Mouse (Mus musculus): ENCODE measurements around the gene Foxs1. TPM values are rescaled to one million over a fixed set of nuclear protein-coding genes. Genes with fewer than 3 reads are reported as not detected.

Gene Foxs1
- polyA plus RNA-seq (2015; fragmentation: Nextera tagmentation; extraction: Ambion mirVana) = 36.9 and 38.5 TPM in 2 replicates

DNA sequence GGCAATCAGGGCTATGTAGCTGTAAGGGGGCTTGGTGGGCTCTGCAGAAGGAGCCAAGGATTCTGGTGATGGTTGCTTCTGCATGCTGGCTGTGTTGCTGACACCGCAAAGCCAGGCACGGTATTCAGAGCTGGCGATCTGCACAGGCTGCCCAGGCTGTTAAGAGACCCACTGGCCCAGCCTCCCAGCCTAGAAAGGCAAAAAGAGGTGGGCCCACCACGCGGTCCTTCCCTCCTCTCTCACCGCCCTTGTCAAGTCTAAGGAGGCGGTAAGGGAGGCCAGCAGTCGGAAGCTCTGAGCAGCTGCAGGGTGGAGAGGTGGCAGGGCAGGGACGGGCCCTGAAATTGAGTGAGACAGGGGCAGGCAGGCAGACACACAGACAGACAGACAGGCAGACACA is at the start of gene Foxs1:
Foxs1 (minus strand) TSS at position 161 of the 400 bp plus-strand sequence.

DNA sequence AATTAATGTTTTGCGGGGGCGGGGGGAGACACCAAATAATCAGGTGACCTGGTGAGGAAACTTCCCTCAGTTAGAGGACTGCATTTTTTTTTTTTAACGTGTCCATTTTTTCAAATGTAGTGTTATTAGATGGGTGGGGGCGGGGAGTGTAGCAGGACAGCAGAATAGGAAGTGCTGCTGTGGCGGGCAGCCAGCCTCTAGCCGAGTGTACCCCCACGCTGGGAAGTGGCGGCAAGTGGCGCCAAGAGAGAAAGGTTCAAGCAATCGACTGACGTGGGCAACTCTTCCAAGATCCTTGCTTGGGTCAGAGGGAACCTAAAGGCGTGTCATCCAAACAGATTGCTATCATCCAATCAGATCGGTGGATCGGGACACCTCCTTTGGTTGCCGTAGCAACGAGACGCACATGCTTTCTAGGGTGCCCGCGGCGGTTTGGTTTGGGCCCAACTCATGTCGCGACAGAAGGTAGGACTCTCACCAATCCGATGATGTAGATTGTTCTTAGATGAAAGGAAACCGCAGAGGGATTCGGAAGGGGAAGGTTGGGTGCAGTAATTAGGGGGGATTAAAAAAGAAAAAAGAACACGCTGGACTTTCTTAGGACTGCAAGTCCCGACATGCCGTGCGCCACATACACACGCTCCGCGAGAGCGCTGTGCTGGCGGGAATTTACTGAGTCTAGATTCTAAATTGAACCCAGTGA is 29.2 kb upstream of the Foxs1 start, which contains the start of gene Ttll9:
Ttll9 (plus strand) TSS at position 395 of the 703 bp plus-strand sequence.

DNA sequence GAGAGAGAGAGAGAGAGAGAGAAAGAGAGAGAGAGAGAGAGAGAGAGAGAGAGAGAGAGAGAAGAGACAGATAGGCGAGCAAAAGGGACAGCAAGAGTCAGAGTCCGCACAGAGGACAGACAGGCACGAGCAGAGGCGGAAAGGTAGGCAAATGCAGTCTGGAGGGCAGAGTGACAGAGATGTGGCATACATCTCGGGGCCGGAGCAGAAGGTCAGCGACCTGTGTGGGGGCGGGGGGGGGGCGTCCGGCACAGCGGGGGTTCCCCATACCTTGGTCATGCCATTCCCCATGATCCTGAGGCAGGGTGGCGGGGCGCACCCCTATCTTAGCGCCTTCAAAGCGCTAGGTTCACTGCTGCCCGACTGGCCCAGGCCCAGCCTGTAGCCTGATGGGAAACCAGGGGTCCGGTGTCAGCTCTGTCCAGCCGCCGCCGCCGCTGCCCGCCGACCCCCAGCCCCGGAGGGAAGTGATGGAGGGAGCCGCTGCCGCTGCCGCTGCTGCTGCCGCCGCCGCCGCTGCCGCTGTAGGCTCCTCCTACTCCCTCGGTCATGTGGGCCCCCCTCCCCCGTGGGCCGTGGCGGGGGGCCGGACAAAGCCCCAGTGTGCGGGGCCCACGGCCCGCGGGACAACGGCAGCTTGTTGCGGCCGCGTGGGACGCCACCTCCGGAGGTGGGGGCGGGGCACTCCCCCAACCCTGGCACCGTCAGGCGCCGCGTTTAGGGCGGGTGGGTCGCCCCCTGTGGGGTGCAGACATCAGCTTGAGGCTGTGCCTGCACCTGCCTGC is 18.2 kb upstream of the Foxs1 start, which contains the start of gene Dusp15:
Dusp15 (minus strand) TSS at position 634 of the 785 bp plus-strand sequence.

DNA sequence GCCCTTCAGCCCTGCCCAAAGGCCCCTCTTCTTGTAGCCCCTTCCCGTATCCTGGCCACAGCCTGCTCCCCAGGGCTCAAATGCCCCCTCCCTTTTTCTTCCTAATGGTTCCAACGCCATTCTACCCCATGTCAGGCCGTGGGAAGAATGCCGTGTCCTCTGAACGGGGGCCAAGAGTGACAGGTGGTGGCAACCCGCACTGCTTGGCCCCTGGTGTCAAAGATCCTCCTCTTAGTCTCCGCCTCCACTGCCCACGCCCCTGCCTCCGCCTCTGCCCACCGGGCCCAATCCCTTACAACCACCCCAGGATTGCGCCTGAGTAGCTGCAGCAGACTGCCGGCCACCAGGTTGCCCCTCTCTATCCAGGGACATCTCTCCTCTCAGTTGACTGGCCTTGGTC is 22.0 kb downstream of the Foxs1 start, which contains the start of gene Mylk2:
Mylk2 (plus strand) TSS at position 322 of the 400 bp plus-strand sequence.

Other genes starting within 250 kb of the Foxs1 start
- gene Mcts2, start 246.2 kb downstream of the Foxs1 start, polyA plus RNA-seq (2015; fragmentation: Nextera tagmentation; extraction: Ambion mirVana) = 33.1 and 33.7 TPM in 2 replicates
- 186 and 218 TPM in 2 replicates for gene Id1, start 197.0 kb downstream of the Foxs1 start, polyA plus RNA-seq (2015; fragmentation: Nextera tagmentation; extraction: Ambion mirVana)
- 10.9 and 15.6 TPM in 2 replicates for gene Cox4i2, start 179.0 kb downstream of the Foxs1 start, polyA plus RNA-seq (2015; fragmentation: Nextera tagmentation; extraction: Ambion mirVana)
- gene Bcl2l1, start 101.5 kb downstream of the Foxs1 start, polyA plus RNA-seq (2015; fragmentation: Nextera tagmentation; extraction: Ambion mirVana) = 87.3 and 90.0 TPM in 2 replicates
- 13.9 and 21.6 TPM in 2 replicates for gene Tpx2, start 85.2 kb downstream of the Foxs1 start, polyA plus RNA-seq (2015; fragmentation: Nextera tagmentation; extraction: Ambion mirVana)
- gene Mylk2, start 21.9 kb downstream of the Foxs1 start, polyA plus RNA-seq (2015; fragmentation: Nextera tagmentation; extraction: Ambion mirVana) = 0.08 and 0.16 TPM in 2 replicates
- 0.10 and 0.24 TPM in 2 replicates for gene Dusp15, start 18.5 kb upstream of the Foxs1 start, polyA plus RNA-seq (2015; fragmentation: Nextera tagmentation; extraction: Ambion mirVana)
- gene Ttll9, start 29.3 kb upstream of the Foxs1 start, polyA plus RNA-seq (2015; fragmentation: Nextera tagmentation; extraction: Ambion mirVana) = not detected in 2 replicates
- gene Pdrg1, start 82.2 kb upstream of the Foxs1 start, polyA plus RNA-seq (2015; fragmentation: Nextera tagmentation; extraction: Ambion mirVana) = 94.7 and 101 TPM in 2 replicates
- not detected in 2 replicates for gene Xkr7, start 98.6 kb upstream of the Foxs1 start, polyA plus RNA-seq (2015; fragmentation: Nextera tagmentation; extraction: Ambion mirVana)
- 0.62 and 0.63 TPM in 2 replicates for gene Ccm2l, start 132.7 kb upstream of the Foxs1 start, polyA plus RNA-seq (2015; fragmentation: Nextera tagmentation; extraction: Ambion mirVana)
- gene Hck, start 175.3 kb upstream of the Foxs1 start, polyA plus RNA-seq (2015; fragmentation: Nextera tagmentation; extraction: Ambion mirVana) = 5.2 and 8.6 TPM in 2 replicates
- 41.6 and 42.8 TPM in 2 replicates for gene Tm9sf4, start 228.1 kb upstream of the Foxs1 start, polyA plus RNA-seq (2015; fragmentation: Nextera tagmentation; extraction: Ambion mirVana)

Measured in urinary bladder, postnatal 0 days (tissue).